Mouse (Mus musculus): ENCODE data around the gene Blcap. TPM values are rescaled to one million over a fixed set of nuclear protein-coding genes. Genes with fewer than 3 reads are reported as not detected.

Gene Blcap
- polyA plus RNA-seq, 1 experiment: 35.3 TPM

GRCm38 (mm10) chr2:157556074-157556698, 14.9 kb downstream of the Blcap start:
- TF ChIP-seq CTCF (IDR thresholded peaks at IDR 0.05; ENCODE audit: borderline replicate concordance, control insufficient read depth, extremely low read depth, insufficient read depth, low read length, poor library complexity) (no peak), POLR2A (IDR thresholded peaks at IDR 0.05; ENCODE audit: control insufficient read depth, extremely low read depth, insufficient read depth, low read length, poor library complexity) (no peak)

GRCm38 (mm10) chr2:157552158-157552886, 18.8 kb downstream of the Blcap start:
- Histone ChIP-seq H3K4me3 (ENCODE audit: control insufficient read depth, insufficient read depth, low read length) (no peak overlapping the region), H3K36me3 (ENCODE audit: control insufficient read depth, insufficient read depth, low read length) (no peaks in the 10 kb centered on the region), H3K27me3 (ENCODE audit: control insufficient read depth, insufficient read depth, low read length) (no peaks in the 10 kb centered on the region), H3K27ac (ENCODE audit: control insufficient read depth, insufficient read depth, low read length) (no peak overlapping the region), H3K4me1 (replicated peaks; ENCODE audit: control insufficient read depth, insufficient read depth, low read length) (no peaks in the 10 kb centered on the region)
- WGBS: 78% methylated on average over 10 of the region's 10 CpGs
- DNase-seq: no peak
- TF ChIP-seq POLR2A (IDR thresholded peaks at IDR 0.05; ENCODE audit: control insufficient read depth, extremely low read depth, insufficient read depth, low read length, poor library complexity): no peak
- no peak for TF ChIP-seq CTCF (IDR thresholded peaks at IDR 0.05; ENCODE audit: borderline replicate concordance, control insufficient read depth, extremely low read depth, insufficient read depth, low read length, poor library complexity)

More at GRCm38 (mm10) chr2:157556074-157556698, 14.9 kb downstream of the Blcap start:
- no peaks in the 10 kb centered on the region for H3K4me1 ChIP-seq (replicated peaks; ENCODE audit: control insufficient read depth, insufficient read depth, low read length)
- H3K27ac ChIP-seq (ENCODE audit: control insufficient read depth, insufficient read depth, low read length): no peak overlapping the region
- DNase-seq: no peak
- no peaks in the 10 kb centered on the region; the same call in 1 of the 2 replicates for H3K27me3 ChIP-seq (ENCODE audit: control insufficient read depth, insufficient read depth, low read length)
- no peaks in the 10 kb centered on the region for H3K36me3 ChIP-seq (ENCODE audit: control insufficient read depth, insufficient read depth, low read length)
- H3K4me3 ChIP-seq (ENCODE audit: control insufficient read depth, insufficient read depth, low read length): no peak overlapping the region
- WGBS: 93% methylated on average over 5 of the region's 5 CpGs

- whole genome bisulfite sequencing: 94% methylated on average over 4 of the region's 4 CpGs
- no peak for DNase-seq
- Histone ChIP-seq H3K4me1 (replicated peaks; ENCODE audit: control insufficient read depth, insufficient read depth, low read length) (no peaks in the 10 kb centered on the region), H3K27ac (ENCODE audit: control insufficient read depth, insufficient read depth, low read length) (no peak overlapping the region), H3K36me3 (ENCODE audit: control insufficient read depth, insufficient read depth, low read length) (no peaks in the 10 kb centered on the region), H3K4me3 (ENCODE audit: control insufficient read depth, insufficient read depth, low read length) (no peak overlapping the region), H3K27me3 (ENCODE audit: control insufficient read depth, insufficient read depth, low read length) (no peaks in the 10 kb centered on the region)
- TF ChIP-seq POLR2A (IDR thresholded peaks at IDR 0.05; ENCODE audit: control insufficient read depth, extremely low read depth, insufficient read depth, low read length, poor library complexity) (no peak), CTCF (IDR thresholded peaks at IDR 0.05; ENCODE audit: borderline replicate concordance, control insufficient read depth, extremely low read depth, insufficient read depth, low read length, poor library complexity) (no peak)
These were observed 20.8 kb downstream of the Blcap start for GRCm38 (mm10) chr2:157550292-157550691.

GRCm38 (mm10) chr2:157546686-157547085, 24.4 kb downstream of the Blcap start:
- DNase-seq: no peak
- no peaks in the 10 kb centered on the region for H3K4me1 ChIP-seq (replicated peaks; ENCODE audit: control insufficient read depth, insufficient read depth, low read length)
- no peak overlapping the region for H3K4me3 ChIP-seq (ENCODE audit: control insufficient read depth, insufficient read depth, low read length)
- no peaks in the 10 kb centered on the region for H3K27me3 ChIP-seq (ENCODE audit: control insufficient read depth, insufficient read depth, low read length)
- H3K27ac ChIP-seq (ENCODE audit: control insufficient read depth, insufficient read depth, low read length): no peak overlapping the region
- no peak for TF ChIP-seq CTCF (IDR thresholded peaks at IDR 0.05; ENCODE audit: borderline replicate concordance, control insufficient read depth, extremely low read depth, insufficient read depth, low read length, poor library complexity)
- no peak for TF ChIP-seq POLR2A (IDR thresholded peaks at IDR 0.05; ENCODE audit: control insufficient read depth, extremely low read depth, insufficient read depth, low read length, poor library complexity)
- no peaks in the 10 kb centered on the region for H3K36me3 ChIP-seq (ENCODE audit: control insufficient read depth, insufficient read depth, low read length)

- no peaks in the 10 kb centered on the region for H3K36me3 ChIP-seq (ENCODE audit: control insufficient read depth, insufficient read depth, low read length)
- 94% methylated on average over 9 of the region's 9 CpGs for WGBS
- no peak overlapping the region for H3K27ac ChIP-seq (ENCODE audit: control insufficient read depth, insufficient read depth, low read length)
- H3K4me1 ChIP-seq (replicated peaks; ENCODE audit: control insufficient read depth, insufficient read depth, low read length): no peaks in the 10 kb centered on the region
- TF ChIP-seq CTCF (IDR thresholded peaks at IDR 0.05; ENCODE audit: borderline replicate concordance, control insufficient read depth, extremely low read depth, insufficient read depth, low read length, poor library complexity): no peak
- TF ChIP-seq POLR2A (IDR thresholded peaks at IDR 0.05; ENCODE audit: control insufficient read depth, extremely low read depth, insufficient read depth, low read length, poor library complexity): no peak
- no peaks in the 10 kb centered on the region for H3K27me3 ChIP-seq (ENCODE audit: control insufficient read depth, insufficient read depth, low read length)
- DNase-seq: no peak
- no peak overlapping the region for H3K4me3 ChIP-seq (ENCODE audit: control insufficient read depth, insufficient read depth, low read length)
These were observed 26.7 kb downstream of the Blcap start for GRCm38 (mm10) chr2:157544333-157544888.

- DNase-seq: no peak
- TF ChIP-seq CTCF (IDR thresholded peaks at IDR 0.05; ENCODE audit: borderline replicate concordance, control insufficient read depth, extremely low read depth, insufficient read depth, low read length, poor library complexity) (no peak), POLR2A (IDR thresholded peaks at IDR 0.05; ENCODE audit: control insufficient read depth, extremely low read depth, insufficient read depth, low read length, poor library complexity) (no peak)
- WGBS: 95% methylated on average over 4 of the region's 4 CpGs
- H3K4me1 ChIP-seq (replicated peaks; ENCODE audit: control insufficient read depth, insufficient read depth, low read length): no peaks in the 10 kb centered on the region
- no peaks in the 10 kb centered on the region for H3K27me3 ChIP-seq (ENCODE audit: control insufficient read depth, insufficient read depth, low read length)
- no peak overlapping the region for H3K27ac ChIP-seq (ENCODE audit: control insufficient read depth, insufficient read depth, low read length)
- H3K4me3 ChIP-seq (ENCODE audit: control insufficient read depth, insufficient read depth, low read length): no peak overlapping the region
- no peaks in the 10 kb centered on the region for H3K36me3 ChIP-seq (ENCODE audit: control insufficient read depth, insufficient read depth, low read length)
These were observed 28.7 kb downstream of the Blcap start for GRCm38 (mm10) chr2:157542415-157542814.

Measured in thymus, adult 2 months (tissue).